In the genomic region with DNA sequence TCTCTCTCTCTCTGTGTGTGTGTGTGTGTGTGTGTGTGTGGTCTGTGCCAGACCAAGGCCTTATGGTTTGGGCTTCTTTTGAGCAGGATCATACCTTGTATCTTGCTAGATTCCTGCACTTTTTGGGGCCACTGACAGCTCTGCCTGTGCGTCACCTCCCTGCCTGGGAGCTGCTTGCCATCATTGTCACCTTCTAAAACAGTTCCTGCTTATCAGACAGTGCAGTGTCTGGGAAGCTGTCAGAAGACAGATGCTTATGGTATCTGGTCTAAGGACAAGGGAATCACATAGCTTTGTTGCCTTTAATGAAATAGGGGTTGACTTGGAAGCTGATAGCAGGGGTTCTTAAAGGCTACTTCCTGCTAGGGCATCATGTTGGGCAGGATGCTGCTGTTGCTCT, we compare ENCODE assay signal across 14 mouse cellular contexts.
"Had no signal": no experiment of that assay in that cellular context is flagged by ENCODE, and none has a peak within 500 bp of the region (broad histone marks: within the 10 kb centered on the region; RNA-seq: fewer than 3 reads in every experiment).

No protein-coding gene starts in this region.

- H3K4me2 ChIP-seq: liver, embryonic 11.5 days; liver, embryonic 15.5 days; midbrain, embryonic 11.5 days; midbrain, embryonic 15.5 days; neural tube, embryonic 12.5 days had no signal

- ATAC-seq: midbrain, embryonic 15.5 days had no signal

- H3K27ac ChIP-seq: left cerebral cortex, adult 2 months; limb, embryonic 10.5 days; liver, embryonic 15.5 days; macrophage; midbrain, embryonic 15.5 days; neural tube, embryonic 12.5 days; stomach, postnatal 0 days had no signal

- DNase-seq: kidney, postnatal 25 days; lung, adult 2 months; lung, postnatal 14 days; thymus, postnatal 4 days had no signal

- H3K36me3 ChIP-seq: limb, embryonic 10.5 days; liver, embryonic 15.5 days; midbrain, embryonic 15.5 days; neural tube, embryonic 12.5 days had no signal

- H3K9ac ChIP-seq: liver, embryonic 15.5 days; midbrain, embryonic 15.5 days; neural tube, embryonic 12.5 days had no signal

- H3K27me3 ChIP-seq: liver, embryonic 15.5 days; midbrain, embryonic 15.5 days; neural tube, embryonic 12.5 days had no signal

- H3K4me1 ChIP-seq: limb, embryonic 10.5 days; liver, embryonic 15.5 days; midbrain, embryonic 15.5 days; neural tube, embryonic 12.5 days had no signal

- H3K4me3 ChIP-seq: left cerebral cortex, adult 2 months; limb, embryonic 10.5 days; liver, embryonic 15.5 days; megakaryocyte, embryonic 14.5 days; midbrain, embryonic 15.5 days; neural tube, embryonic 12.5 days had no signal

- H3K9me3 ChIP-seq: limb, embryonic 10.5 days; liver, embryonic 15.5 days; megakaryocyte, embryonic 14.5 days; midbrain, embryonic 15.5 days; neural tube, embryonic 12.5 days had no signal
